Mouse (Mus musculus) heart, adult 10 weeks (tissue): Measurements from ENCODE around the gene Miip. TPM values are rescaled to one million over a fixed set of nuclear protein-coding genes. Genes with fewer than 3 reads are reported as not detected.

ENCODE experiments used
- polyA plus RNA-seq: library from polyadenylated mRNA; stranded (reverse); fragments of 350-450 nt; fragmentation: Illumina TruSeq; extraction: RNeasy Lipid Tissue Mini Kit (QIAGEN cat#74804); gene quantifications from one replicate; pipeline ENCODE4 v1.2.3, GENCODE M21; 2014; ENCODE audit warnings: low read depth, low replicate concordance

The Miip gene
- polyA plus RNA-seq = 18.3 TPM

DNA sequence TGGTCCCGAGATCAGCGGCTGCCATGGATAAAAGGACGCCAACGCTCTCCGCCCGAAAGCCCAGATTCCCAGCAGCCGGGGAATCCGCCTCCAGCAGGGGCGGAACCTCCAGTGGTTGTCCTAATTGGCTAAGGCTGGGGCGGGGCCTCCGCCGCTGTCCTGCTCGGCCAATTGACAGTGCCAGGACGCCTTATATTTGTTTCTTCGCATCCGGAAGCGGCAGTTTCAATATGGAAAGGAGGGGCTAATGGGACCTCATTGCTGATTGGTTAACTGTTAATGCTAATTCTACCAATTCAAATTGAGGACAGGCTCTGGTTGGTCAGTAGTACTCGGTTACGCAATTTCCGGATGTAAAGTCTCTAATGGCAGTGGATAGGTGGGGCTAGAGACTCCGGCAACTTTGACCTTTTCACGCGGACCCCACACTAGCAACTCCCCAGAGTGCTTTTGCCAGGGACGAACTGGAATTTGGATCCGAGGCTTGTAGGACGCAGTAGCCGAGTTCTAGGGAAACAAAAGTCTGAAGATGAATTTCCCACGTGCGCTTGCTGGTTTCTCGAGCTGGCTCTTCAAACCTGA, at the start of gene Miip, which contains the start of gene Fv1:
Gene Miip (minus strand): TSS at position 367 of the 582 bp plus-strand sequence.
Gene Fv1 (plus strand): TSS at position 530 of the 582 bp plus-strand sequence.

DNA sequence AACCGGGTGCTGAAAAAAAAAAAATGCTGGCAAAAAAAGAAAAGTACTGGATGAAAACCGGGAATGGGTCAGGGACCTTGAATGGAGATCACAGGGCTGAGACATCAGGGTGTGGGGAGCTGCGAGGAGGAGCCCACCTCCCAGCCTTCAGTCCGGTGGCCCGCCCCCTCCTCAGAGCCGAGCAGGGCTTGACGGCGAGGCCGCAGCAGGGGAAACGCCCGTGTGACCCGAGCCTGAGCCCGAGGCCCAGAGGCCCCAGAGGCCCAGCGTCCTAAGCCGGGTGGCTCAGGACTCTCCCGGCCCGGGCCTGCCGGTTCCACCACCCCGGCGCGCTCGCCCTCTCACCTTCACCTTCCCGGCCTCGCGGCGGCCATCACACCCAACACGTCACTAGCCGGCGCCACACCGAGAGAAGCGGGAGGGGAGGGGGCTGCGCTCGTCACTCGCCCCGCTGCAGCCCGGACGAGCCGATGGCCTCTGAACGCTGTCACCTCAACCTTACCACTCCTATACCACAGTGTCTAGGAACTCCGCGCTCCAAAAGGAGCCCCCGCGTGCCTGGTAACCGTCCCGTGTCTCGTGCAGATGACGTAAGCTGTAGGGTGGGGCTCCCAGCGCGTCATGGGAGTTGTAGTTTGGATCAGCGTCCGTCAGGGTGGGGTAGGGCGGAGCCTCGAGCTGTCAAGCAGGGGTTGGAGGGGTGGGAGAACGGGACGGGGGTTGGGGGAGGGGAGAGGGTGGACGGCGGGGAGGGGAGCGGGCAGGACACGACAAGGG, 35.9 kb upstream of the Miip start, which contains the start of gene Mfn2:
Gene Mfn2 (minus strand): TSS at position 392 of the 777 bp plus-strand sequence.

DNA sequence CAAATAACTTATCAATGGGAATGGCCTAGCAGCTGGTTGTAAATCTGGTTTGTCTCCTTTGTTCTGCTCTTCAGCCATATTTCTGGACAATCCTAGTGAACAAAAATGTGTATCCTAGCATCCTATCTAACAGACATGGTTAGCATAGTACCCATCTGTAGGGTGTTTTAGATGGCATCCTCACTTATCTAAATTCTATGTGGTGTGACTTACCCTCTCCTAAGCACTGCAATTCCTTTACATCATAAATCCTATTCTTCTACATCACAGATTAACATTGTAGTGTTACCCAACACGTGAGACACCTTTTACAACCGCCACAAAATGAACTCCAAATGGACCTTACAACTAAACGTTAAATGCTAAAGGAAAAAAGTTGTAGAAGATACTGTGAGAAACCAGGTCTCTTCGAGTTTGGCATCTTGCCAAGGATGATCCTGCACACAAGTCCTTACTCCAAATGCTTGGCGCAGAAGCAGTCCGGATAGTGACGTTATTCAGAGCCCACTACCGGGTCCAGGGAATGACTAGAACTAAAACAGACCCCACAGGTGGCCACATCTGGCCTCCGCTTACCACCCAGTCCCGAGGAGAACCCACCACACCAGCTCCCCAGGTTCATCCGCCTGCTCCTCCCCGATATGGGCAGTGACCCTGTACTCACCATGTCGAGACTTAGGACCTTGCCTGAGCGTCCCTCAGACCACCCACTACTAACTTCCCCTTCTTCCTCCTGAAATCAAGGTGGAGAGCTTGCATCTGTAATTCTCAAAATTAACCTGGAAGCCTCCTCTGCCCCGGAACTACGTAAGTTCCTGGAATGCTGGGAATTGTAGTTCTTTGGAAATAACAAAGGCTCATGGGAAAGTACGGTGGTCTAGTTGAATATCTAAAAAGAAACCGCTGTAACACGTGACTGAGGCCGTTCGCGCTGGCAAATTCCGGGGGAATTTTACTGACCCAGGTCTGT, 20.7 kb downstream of the Miip start, which contains the start of gene Zfp933:
Gene Zfp933 (minus strand): TSS at position 753 of the 970 bp plus-strand sequence.

Other genes starting within 250 kb of the Miip start
- gene Zfp979, start 226.3 kb downstream of the Miip start, polyA plus RNA-seq = 7.9 TPM
- not detected for gene Zfp534, start 166.3 kb downstream of the Miip start, polyA plus RNA-seq
- 6.3 TPM for gene Zfp984, start 59.0 kb downstream of the Miip start, polyA plus RNA-seq
- 7.5 TPM for gene Zfp933, start 20.4 kb downstream of the Miip start, polyA plus RNA-seq
- 27.3 TPM for gene Fv1, start 163 bp upstream of the Miip start, polyA plus RNA-seq
- gene Mfn2, start 35.9 kb upstream of the Miip start, polyA plus RNA-seq = 452 TPM
- gene Plod1, start 68.0 kb upstream of the Miip start, polyA plus RNA-seq = 69.2 TPM
- 28.8 TPM for gene 2510039O18Rik, start 72.1 kb upstream of the Miip start, polyA plus RNA-seq
- gene Nppb, start 117.0 kb upstream of the Miip start, polyA plus RNA-seq = 436 TPM
- 5,863 TPM for gene Nppa, start 131.9 kb upstream of the Miip start, polyA plus RNA-seq
- gene Clcn6, start 170.0 kb upstream of the Miip start, polyA plus RNA-seq = 7.5 TPM
- gene Mthfr, start 170.3 kb upstream of the Miip start, polyA plus RNA-seq = 16.4 TPM
- 24.6 TPM for gene Agtrap, start 219.2 kb upstream of the Miip start, polyA plus RNA-seq